Mouse (Mus musculus) spleen, adult 18-20 months (tissue): Measurements from ENCODE around the gene Dlgap4.

Source experiments
- DNase-seq, 2 experiments: peaks; one replicate each; pipeline ENCODE4 v3.0.0; 2022; ENCODE audit warnings: mixed read lengths in 2 of 2

The Dlgap4 gene

DNA sequence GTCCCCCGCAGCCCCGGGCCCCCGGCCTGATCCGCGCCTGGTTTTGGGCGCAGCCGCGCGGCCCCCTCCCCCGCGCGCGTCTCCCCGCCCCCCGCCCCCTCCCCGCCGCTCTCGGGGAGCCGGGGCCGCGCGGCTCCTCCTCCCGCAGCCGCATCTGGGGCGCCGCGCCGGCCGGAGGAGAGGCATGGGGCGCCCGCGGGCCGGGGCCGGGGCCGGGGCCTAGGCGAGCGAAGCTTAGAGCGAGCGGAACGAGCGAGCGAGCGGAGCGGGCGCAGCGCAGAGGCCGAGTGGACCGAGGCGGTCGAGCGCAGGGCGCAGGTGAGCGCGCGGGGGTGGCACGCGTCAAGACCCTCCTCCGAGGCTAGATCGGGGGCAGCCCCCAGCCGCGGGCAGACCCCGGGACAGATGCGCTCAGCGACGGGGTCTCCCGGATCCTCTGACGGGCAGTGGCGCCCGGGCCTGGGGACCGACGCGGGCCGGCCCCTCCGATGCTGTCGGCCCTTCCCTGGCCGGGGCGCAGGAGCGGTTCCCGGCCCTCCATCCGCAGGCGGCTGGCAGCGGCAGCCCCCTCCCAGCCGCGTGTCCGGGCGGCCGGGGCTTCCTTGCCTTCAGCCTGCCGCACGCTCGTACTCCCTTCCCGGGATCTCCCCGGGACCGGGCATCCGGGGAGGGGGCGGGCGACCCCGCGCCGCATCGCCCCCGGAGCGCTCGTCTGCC lies at the start of gene Dlgap4:
TSS of gene Dlgap4 (plus strand) at position 165 of the 717 bp plus-strand sequence.
- no peak for DNase-seq

- DNase-seq = no peak
Measured at GRCm38 (mm10) chr2:156566512-156566911, 47.0 kb upstream of the Dlgap4 start.

- DNase-seq = no peak
Measured at GRCm38 (mm10) chr2:156568647-156569046, 44.9 kb upstream of the Dlgap4 start.

- no peak for DNase-seq
Measured at GRCm38 (mm10) chr2:156569261-156569660, 44.2 kb upstream of the Dlgap4 start.

DNA sequence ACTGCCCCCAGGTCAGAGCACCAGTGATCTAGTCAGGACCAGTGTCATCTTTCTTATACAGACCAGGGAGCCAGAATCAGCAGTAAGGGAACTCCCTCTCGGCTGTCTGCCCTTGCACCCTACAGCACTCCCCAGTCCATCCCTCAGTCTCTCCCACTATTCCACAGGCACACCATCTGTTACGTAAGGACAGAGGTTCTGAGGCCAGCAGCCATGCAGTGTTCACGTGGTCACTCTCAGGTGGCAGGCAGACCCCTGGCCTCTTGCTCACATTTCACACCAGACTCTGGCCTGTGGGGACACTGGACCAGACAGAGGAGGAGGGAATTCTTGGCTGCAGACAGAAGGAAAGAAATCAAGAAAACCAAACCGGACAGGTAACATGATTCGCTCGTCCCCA lies 42.0 kb upstream of the Dlgap4 start:
- DNase-seq = no peak

DNA sequence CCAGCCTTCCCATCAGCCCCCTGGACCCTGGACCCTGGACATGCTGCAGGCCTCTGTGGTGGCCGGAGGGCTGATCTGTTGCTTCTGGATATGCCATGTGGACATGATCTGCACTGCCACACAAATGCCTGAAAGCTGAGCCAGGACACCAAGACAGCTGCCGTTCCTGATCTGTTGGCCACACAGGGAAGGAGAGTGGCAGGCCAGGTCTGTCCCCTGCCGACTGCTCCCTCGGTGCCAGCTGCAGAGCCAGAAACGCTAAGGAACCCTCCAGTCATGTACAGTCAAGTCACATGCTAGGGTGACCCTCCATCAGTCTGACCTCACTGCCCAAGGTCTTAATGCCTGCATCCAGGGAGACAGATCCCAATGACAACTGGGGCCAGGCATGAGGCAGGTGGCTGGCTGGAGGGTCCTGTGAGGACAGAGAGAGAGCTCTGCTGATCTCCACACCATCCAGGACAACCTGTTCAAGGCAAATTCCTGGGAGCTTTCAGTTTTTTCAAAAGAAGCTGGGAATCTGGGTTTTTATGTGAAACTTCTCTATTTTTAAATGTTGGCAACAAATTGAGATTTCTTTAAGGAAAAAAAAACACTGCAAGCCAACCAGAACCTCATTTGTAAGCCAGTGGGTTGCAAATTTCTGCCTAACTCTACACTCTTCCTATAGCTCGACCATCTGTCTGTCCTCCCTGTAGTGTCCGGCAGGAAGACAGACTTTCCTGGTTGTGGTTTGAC lies 36.5 kb upstream of the Dlgap4 start:
- no peak for DNase-seq

DNA sequence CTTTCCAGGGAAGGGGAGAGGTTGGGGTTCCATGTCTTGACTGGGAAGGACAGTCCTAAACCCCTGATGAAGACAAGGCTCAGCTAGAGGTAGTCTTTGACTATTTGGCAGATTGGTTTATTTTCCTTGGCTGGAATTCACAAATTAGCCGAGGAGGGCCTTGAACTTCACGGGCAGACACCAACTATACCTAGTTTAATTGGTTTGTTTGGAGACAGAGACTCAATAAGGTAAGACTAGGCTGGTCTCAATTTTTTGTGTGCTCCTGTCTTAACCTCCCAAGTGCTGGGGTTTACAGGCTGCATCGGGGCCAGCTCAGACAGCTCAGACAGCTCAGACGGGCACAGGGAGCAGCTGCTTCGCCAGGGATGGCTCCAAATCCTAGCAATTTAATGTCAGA lies 33.0 kb upstream of the Dlgap4 start:
- DNase-seq = no peak

DNA sequence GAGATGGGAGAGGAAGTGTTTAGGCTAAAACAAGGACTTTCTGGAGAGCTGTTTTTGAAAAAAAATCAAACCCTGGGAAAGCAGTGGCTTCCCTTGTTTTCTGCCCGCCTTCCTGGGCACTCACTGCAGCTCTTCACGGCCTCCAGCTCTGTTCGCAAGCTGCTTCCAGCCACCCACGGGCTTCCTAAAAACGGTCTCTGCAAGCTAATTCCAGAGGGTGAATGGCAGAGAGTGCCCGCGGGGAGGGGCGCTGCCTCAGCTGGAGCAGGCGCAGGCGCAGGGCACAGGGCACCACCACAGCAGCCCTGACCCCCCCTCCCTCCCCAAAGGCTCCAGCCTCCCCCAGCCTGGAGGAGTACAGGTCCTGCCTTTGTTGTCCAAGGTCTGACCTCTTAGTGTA lies 32.3 kb upstream of the Dlgap4 start:
- no peak for DNase-seq

DNA sequence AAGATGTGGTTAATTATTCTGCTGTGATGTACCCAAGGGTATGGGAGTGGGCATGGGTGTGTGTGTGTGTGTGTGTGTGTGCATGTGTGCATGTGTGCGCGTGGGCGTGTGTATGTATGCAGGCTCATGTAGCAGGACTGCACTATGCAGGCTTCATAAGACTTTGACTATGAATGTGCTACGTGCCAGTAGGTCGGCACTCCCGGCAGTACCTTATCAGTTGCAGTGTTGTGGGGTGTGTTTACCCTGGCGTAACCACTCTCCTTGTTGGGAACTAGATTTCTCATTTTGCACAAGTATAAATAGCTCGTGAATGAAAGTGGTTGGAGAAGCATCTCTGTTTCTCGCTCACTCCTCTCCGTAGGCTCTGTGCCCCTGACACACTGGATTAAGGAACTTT lies 30.6 kb upstream of the Dlgap4 start:
- DNase-seq = no peak

GRCm38 (mm10) chr2:156584154-156584796 lies 29.2 kb upstream of the Dlgap4 start:
- peak in 1 of 2 experiments; percentile 16 for DNase-seq

DNA sequence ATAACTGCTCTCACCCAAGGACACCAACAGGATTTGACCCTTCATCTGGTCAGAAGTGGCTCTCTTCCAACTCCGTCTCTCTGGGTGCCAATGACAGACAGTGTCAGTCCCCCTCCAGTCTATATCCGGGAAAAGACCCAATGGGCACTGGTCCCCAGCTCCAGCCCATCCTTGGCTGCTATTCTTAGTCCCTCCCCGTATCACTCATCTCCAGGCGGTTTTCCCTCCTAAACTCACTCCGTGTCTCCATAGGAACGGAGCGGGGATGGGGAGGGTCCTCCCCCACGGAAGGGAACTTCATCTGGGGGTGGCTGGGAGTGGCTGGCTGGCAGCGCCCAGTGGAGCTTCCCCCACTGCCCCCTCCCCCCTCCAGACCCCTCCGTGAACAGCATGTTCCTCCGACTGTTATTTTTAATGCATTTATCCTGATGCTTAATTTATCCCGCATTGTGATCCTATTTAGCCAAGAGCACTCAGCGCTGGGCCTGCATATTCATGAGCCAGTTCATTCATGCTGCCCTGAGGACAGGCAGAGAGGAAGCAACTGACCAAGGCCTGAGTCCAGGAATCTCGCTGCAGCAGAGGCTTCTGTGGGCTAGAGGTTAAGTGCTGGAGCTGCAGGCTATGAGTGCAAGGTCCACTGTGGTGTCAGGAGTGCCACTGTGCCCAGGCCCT lies 28.6 kb upstream of the Dlgap4 start:
- no peak for DNase-seq

DNA sequence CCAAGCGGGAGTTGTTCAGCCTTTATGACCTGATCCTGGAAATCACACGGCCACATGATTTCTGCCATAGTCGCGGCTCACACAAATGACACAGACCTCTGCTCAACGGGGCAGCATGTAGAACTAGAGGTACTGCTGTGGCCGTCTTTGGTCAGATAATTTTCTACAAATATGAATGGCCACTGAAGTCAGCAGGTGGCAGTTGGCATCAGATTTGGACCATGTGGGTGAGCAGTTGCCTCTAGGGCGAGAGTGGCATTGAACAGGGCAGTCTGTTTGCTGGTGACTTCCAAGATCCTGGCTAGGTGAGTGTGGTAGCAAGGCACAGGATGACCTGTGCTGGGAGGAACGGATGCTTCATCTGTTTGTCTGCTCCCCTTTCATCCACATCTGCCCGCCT lies 24.0 kb upstream of the Dlgap4 start:
- no peak for DNase-seq

DNA sequence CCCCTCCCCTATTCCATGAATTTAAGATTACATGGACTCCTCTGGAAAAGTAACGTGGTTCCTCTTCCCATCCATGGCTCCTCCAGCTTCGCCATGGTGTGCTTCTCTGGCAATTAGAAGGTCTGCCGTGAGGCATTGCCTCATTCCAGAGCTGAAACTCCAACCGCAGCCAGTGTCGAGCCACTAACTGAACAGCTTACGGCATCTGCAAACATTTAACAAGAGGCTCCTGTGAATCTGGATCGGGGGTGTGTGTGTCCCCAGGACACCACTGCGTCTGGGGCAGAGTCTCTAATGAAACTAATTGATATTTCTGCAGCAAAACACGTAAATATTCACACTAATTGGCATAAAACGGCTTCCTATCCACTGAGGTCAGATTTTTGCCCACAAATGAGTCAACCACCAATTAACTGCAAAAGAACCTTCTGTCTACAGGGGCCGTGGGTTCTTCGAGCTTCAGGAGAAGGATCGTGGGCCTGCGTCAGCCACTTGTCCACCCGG lies 18.5 kb upstream of the Dlgap4 start:
- no peak for DNase-seq

- DNase-seq = no peak
Measured at GRCm38 (mm10) chr2:156602581-156602980, 10.9 kb upstream of the Dlgap4 start.

DNA sequence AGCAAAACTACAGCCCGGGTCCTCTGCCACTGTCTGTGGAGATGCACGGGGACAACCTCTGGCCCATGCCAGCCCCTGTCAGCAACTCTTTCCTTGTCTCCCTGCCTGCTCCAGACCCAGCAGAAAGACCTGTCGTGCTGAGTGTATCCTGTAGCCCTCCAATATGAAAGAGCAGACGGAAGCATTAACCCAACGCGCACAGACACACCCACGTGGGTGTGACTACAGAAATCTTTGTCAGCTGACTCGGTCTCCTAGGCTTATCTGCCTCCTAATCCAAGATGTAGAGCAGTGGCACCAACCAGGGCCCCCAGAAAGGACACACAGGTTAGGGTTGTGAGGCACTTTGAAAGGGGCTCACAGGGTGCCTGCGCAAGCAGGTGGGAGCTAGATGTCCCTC lies 9.8 kb upstream of the Dlgap4 start:
- DNase-seq = no peak

DNA sequence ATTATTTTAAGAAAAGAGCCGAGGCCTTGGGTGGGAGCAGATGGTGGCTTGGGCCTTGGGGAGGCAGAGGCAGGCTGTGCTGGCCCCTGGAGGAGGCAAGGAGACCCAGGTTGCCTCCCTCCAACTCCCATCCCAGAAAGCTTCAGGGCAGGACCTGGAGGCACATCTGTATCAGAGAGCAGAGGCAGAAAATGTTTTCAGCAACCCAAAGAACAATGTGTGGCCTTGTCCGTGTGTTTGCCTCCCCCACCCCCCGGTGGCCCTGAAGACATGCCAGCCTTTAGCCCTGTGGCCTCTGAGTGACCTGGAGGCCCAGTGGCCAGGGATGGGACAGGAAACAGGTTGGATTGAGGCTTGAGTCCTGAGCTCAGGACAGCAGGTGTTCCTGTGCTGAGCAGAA lies 8.4 kb upstream of the Dlgap4 start:
- DNase-seq = no peak

DNA sequence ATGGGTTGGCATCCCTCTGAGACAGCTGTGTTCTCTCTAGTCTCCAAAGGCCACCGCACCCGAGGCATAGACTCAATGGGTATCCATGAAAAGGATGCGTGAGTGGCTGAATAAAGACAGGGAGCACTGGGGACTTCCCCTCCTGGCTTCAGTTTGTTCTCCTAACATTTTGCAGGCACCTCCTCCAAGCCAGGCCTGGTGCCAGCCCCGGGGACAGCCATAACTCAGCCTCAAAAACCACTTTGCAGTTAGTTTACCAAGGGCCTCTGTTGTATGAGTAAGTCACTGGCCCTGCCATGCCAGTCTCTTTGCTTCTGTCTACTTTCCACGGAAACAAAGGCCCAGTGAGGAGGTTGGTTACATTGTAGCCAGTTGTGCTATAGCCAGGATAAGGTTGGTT lies 7.5 kb upstream of the Dlgap4 start:
- no peak for DNase-seq

DNA sequence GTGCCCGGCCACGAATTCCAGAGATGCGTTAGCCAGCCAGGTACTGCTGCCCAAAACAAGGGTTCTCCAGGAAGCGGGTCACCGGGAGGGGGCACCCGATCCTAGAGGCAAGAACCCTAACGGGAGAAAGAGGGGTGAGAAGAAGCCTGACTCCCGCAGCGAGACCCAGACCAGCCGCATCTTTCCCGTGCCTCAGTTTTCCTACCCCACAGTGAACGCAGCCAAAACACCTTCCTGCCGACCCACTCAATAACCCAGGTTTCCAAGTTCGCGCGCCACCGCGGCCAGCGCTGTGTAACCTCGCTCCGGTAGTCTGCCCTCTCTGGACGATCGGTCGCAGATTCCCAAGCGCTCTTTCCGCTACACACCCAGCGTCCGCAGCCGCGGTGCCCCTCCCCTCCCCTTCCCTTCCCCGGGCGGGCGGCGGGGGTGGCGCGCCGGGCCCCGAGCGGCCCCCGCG lies 394 bp upstream of the Dlgap4 start:
- peak in 1 of 2 experiments; percentile 13 for DNase-seq

DNA sequence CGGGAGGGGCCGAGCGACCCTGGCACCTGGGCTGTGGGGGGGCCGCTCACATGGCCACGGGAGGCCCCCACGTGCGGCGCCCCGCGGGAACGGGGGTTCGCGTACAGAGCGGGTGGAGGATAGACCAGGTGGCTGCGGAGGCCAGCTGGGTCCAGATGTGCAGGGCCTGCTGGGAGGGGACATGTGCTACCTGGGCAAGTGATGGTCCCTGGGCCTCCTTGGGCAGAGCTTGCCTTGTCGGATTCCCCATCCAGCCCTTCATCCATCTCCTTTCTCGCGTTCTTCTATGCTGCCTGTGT lies 702 bp downstream of the Dlgap4 start:
- no peak for DNase-seq

DNA sequence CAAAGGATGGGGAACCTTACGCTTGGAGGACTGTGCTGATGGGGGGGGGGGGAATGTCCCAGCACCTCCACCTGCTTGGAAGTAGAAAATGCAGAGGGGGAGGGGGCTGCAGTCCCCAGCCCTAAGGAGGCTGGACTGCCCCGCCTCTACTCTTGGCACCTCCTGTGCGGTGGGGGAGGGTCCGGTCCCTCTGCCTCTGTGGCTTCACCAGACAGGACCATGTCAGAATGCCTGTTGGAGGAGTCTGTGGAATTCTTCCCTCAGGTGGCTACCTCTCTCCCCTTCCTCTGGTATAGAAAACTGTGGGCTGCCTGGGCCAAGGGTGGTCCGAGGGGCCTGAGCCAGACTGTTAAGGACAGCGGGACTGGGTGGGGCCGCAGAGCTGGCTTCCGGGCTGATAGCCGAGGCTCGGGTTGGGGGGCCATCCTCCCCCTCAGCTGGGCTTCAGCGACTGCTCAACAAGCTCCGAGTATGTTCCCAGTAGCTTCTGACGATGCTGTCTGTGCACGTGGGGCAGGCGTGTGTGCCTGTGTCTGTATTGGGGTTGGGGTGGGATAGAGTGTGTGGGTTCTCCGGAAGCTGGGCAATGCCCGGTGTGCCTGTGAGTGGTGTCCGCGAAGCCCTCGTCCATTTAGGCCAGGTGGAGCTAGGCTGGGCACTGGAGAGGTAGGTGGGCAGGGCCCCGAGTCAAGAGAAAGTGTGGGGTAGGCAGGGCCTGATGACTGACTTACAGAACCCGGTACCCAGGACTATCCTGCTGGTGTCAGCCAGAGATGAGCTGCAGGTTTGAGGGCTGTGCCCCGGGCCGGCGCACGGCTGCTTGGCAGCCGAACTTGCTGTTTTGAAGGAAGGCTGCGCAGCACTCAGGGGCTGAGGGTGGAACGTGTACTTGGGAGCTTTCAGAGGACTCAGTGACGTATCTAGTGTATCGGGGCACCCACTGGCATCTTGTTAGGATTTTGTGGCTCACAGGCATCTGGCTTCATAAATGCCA lies 1.5 kb downstream of the Dlgap4 start:
- DNase-seq = no peak

- DNase-seq = no peak
Measured at GRCm38 (mm10) chr2:156616513-156616912, 3.0 kb downstream of the Dlgap4 start.

DNA sequence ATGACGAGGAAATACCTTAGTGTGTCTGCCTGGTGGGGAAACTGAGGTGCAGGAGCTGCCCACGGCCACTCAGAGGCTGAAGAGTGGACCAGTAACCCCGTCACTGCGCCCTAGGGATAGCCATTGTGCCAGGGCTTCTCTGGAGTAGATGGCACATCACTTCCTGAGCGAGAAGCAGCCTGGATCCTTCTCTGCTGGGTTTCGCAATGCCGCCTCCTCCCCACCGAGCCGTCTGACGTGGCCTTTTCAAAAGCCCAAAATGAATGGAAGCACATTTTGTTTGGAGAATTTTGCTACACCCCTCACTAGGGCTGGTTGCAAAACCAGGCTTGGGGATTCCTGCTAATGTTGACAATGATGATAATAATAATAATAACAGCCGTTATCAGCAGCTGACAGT lies 4.0 kb downstream of the Dlgap4 start:
- no peak for DNase-seq
